Mouse (Mus musculus): ENCODE results near the gene Numa1.
"Not testable (repeated sequence)": the region's sequence is repeated elsewhere in the genome, so short reads cannot be mapped to it uniquely, and the experiment has no call there.

The Numa1 gene

DNA sequence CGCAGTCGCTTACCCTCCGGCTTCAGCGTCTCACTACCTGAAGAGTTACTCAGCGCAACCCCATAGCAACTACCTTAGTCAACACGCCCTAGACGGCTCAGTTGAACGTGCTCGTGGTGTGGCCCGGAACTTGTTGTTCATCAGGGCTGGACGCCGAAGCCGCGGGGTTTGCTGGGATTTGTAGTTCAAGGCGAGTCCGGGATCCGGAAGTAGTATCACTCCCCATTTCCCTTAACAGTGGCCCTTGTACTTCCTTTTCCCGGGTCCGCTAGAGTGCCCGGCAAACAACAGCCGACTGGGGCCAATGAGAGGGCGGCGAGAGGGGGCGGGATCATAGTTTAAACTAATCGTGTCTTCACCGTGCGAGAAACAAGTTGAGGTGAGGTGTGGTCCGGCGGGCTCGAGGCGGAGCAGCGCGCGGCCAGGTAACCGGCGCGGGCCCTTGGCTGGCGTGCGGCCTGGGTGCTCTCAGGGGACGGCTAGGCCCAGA lies at the start of gene Numa1, which contains the start of gene Lrrc51:
Numa1 (plus strand) TSS at position 361 of the 490 bp plus-strand sequence.
Lrrc51 (minus strand) TSS at position 145 of the 490 bp plus-strand sequence.
- peak; percentile 97 for DNase-seq

DNA sequence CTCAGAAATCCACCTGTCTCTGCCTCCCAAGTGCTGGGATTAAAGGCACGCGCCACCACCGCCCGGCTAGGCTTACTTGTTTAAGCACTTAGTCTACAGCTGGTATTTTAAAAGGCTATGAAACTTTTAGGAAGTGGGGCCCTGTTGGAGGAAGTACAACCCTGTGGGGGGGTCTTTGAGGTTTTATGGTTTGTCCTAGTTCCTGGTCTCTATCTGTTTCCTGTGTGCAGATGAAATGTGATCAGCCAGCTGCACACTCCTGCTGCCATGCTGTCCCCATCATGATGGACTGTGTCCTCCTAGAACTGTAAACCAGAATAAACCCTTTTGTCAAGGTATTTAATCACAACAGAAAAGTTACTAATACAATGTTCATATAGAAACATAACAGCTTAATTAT lies 49.8 kb upstream of the Numa1 start:
- DNase-seq = no peak

DNA sequence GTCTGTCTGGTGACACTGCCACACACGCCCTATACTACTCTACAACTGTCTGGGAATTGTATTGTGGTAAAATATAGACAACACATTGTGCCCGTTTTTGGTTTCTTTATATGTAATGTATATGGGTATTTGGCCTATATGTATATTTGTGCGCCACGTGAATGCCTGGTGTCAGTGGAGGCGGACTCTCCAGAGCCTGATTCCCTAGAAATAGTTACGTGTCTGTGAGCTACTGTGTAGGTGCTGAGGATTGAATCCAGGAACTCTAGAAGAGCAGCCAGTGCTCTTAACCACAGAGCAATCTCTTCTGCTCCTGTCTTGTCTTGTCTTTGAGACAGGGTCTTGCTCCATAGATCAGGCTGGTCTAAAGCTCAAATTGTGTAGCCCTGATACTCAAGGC lies 47.6 kb upstream of the Numa1 start:
- DNase-seq = no peak

DNA sequence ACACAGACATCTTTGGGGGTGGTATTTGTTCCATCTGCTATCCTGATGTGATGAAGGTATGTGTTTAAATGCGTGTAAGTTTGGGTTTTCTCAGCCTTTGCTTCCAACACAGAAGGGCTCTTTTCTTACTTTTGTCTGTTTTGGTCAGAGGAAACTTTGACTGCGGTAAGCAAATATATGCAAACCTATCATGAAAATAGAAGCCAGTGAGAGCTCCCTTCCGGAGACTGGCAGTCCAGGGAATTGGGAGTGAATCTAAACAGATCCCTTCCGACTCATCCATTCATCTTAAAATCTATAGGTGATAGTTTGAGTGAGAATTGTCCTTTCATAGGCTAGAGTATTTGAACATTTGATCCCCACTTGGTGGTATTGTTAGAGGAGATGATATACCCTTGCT lies 45.5 kb upstream of the Numa1 start:
- DNase-seq = no peak

DNA sequence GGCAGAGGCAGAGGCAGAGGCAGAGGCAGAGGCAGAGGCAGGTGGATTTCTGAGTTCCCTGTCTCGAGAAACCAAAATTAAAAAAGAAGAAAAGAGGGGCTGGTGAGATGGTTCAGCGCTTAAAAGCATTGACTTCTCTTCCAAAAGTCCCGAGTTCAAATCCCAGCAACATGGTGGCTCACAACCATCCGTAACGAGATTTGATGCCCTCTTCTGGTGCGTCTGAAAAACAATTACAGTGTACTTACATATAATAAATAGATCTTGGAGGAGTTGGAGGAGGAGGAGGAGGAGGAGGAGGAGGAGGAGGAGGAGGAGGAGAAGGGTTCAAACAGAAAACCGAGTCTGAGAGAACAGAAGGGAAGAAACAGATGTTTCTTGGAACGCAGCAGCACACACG lies 38.2 kb upstream of the Numa1 start:
- no peak for DNase-seq

DNA sequence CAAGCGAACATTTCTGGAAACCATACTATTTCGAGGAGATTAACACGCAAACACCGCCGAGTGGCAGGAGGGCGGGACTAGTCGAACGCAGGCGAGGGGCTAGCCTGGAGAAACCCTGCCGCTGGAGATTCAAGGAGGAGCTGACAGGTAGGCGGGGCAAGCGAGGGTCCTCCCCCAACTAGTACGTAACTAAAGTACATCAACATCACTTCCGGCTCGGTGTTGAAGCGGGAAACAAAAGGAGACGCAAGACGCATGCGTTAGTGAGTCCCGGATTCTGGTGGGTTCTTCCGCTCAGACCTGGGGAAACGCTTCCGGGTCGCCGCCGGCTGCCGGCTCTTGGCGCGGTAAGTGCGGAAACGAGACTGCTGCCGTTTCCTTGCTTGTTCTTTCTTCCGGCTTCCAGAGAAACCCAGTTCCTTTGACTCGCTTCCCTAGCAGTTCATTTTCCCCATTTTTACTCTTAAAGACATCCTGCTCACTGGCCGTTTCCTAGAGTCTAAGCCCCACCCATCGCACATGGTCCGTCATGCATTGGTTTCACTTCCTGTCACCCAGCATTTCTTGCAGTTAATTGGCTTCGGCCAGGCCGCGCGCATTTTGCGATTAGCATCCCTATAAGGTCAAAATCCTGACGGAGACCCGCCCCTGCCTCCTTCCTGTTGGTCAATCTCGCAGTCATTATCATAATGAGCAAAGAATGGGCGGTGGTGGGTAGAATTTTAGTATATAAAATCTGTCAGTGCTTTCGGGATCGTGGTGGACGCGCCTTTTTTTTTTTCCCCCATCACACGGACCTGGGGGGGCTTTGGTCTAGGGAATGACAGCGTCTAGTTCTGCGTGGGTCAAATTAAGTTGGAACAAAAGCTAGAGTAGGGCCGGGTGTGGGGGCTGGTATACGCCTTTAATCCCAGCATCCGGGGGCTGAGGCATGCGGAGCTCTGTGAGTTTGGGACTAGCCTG lies 37.5 kb upstream of the Numa1 start:
- DNase-seq = peak; percentile 97

DNA sequence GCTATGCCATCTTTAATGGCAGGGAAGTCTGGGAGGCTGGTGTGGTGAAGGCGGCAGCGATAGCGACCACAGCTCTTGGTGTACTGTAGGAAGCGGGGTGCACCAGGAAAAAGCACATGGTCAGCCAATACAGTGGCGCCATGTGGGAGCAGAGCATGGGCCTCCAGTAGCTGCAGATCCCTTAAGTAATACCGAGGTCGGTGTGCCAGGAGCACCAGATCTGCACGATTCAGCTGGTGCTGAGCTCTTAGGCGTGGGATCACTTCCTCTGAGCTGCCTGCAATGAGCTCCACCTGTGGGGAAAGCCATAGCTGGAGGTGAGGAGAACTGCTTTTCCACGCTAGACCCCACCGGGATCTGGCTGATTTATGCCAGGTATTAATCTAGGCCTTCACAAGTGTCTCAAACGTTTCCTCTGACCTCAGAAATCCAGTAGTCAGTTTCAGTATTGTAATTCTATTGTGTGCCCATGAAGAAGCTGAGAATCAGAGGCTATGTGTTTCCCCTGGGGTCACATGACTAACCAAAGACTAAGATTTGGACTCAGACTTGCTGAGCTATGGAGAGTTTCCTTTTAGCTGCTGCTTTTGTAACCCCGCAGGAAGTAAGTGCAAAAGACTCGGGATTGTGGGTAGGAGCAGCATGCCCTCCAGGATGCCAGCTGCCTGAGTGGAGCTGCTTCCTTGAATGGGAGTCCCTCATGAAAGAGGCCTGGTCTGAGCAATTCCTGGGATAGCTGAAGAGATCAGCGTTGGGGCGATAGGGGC lies 33.4 kb upstream of the Numa1 start:
- DNase-seq = no peak

DNA sequence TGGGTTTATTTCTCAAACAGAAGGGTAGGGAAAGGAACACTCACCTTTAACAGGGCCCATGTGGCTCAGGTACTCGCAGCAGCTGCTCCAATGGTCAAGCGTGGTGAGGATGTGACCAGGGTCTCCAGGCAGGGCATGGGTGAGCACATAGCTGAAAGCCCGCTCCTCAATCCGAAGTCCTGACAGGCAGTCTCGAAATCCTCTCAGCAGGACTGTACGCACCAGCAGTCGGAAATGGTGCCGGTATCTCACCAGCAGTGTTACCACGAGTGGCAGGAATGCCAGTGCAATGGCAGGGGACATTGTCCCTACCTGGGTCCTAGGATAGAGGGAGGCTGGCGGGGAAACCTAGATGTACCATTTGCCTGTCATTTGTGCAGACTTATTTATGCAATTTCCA lies 31.9 kb upstream of the Numa1 start:
- DNase-seq = no peak

DNA sequence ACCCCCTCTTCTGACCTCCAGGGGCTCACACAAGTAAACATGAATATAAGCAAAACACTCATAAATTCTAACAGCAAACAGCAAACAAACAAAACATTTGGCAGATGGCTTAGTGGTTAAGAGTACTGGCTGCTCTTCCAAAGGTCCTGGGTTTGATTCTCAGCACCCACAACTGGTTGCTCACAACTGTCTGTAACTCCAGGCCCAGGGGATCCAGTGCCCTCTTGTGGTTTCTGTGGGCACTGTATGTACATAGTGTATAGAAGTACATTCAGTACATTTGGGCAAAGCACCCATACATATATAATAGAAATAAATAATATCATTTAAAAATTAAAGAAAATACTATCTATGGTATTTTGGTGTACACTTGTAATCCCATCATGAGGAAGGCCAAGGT lies 31.1 kb upstream of the Numa1 start:
- DNase-seq = no peak

DNA sequence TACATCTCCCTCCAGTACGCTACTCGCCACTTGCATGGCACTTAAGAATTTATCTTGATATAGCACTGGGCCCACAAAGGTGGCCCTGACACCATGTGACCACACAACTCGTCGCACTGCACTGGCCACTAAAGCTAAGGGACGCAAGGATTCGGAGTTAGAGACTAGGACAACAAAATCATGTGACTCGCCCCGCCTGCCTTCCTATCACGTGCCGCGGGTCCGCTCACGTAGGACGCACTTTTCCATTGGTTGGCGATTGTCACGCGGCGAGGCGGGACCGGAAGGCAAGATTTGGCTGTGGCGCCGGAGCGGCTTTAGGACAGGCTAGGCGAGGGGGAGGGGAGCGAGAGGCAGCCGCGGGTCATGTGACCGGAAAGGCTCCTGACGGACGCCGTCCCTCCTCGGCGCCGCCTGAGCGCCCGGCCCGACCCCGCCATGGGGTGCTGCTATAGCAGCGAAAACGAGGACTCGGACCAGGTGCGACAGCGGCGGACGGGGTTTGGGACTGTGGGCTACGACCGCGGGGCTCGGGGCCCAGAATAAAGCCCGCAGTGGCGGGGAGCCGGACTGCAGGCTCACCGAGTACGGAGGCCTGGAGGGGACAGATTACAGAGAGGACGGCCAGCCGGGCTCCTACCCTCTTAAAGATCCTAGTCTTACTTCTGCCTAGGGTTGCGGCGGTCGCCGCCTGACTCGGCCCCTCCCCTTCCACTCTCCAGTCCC lies 28.2 kb upstream of the Numa1 start, which contains the start of gene Lamtor1:
Lamtor1 (plus strand) TSS at position 344 of the 726 bp plus-strand sequence.
- peak; percentile 97 for DNase-seq

DNA sequence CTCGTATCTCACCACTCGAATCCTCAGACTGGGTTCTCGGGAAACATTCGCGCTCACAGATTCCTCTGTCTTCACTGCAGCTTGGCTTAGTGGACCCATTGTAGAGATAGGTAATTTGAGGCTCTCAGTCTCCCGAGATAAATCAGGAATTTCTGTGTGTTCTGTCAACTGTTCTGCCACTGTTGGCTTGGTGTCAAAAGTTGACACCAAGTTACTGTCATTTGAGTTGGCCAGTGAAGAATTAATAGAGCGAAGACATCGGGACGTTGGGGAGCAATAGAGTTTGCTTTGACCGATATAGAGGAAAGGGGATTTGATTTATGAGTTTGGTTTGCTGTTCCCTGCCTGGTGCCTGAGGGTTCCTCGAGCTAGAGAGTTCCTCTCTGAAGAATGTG lies 27.6 kb upstream of the Numa1 start, which contains the start of gene Tomt:
Tomt (minus strand) TSS at position 73 of the 395 bp plus-strand sequence.
- no peak for DNase-seq

DNA sequence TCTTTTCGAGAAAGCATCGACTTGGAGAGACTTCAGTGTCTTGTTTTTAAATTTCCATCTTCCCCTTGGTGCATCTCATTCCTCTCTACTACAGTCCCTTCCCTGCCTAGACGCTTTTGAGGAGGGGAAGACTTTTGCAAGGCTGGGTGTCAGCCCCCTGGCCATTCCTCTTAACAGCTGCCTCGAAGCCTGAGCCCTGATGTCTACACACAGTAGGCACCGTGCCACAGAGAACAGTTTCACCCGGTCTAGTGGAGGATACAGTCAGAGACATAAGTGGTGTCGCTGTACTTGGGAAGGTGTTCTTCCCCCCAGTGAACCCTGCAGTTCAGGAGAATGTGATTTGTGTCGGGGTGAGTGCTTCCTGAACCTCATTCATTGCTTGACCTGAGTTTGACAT lies 27.2 kb upstream of the Numa1 start:
- DNase-seq = no peak

DNA sequence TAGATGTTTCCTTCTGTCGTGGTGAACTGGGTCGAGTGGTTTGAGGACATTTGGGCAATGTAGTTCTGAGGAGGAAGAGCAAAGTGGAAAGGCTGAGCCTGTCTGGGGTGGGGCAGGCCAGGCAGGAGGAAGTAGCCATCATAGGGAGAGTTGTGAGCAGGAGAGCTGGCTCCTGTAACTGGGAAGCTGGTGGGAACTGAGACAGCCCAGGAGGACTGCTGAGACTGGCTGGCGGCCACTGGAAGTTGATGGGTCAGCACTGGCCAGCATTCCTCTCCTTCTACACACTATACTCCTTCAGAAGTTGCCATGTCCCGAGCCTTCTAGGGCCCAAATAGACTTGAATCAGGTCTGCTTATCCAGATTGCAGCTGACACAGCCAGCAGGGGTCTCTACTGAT lies 25.5 kb upstream of the Numa1 start:
- no peak for DNase-seq

DNA sequence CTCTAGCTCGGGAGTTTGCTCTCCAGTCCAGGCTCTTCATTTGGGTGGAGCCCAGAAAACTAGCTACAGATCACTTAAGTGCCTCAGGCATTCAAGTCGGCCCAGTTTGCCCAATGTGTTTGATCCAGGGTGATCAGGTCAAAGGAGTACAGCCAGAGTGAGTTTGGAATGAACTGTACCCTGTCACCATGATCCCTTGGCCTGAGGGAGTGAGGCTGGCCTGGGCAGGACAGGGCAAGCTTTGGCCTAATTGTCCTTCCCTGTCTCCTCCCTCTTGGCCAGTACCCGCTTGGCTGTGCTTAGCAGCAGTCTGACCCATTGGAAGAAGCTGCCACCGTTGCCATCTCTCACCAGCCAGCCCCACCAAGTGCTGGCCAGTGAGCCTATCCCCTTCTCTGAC lies 23.8 kb upstream of the Numa1 start:
- no peak for DNase-seq

DNA sequence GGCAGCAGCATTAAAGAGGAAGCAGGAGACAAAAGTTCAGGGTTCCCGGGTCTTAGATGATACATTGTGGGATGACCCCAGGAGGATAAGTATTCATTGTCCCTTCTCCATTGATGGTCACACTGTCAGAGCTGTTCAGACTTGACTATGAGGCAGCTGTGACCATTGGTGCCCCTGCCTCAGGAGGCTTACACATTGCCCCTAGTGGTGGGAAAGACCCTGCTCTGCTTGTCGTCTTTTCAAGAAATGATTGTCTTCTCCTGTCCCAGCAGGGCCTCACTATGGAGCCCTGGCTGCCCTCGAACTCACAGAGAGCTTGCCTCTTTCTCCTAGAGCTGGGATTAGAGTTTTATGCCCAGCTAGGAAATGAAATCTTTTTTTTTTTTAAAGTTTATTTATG lies 21.9 kb upstream of the Numa1 start:
- DNase-seq = no peak

DNA sequence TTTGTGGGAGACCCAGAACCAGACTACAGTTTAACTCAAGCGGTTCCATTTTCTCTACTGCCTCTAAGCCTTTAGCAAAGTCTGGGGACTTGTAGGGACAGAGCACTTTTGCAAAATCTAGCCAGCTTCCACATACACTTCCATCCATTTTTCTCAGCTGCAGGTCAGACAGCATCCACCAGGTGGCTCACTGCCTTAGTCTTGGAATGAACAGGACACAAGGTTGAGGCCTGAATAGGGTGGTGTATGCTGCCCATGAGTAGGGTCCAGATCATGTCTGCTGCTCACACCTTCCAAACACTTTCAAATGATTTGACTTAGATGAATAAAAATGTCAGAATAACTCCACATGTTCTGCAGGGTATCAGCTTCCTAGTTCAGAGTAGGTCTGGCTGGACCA lies 15.8 kb upstream of the Numa1 start:
- DNase-seq = peak; percentile 60

DNA sequence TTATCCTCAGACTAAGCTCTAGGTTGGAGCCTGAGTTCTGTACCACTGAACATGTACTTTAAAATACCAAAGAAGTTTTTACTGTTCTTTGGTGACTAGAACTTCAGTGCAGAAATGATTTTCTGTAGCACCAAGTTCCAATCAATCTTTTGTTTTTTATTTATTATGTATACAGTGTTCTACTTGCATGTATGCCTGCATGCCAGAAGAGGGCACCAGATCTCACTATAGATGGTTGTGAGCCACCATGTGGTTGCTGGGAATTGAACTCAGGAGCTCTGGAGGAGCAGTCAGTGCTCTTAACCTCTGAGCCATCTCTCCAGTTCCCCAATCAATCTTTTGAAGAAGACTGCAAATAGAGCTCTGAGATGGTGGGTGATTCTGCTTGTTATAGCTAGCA lies 8.0 kb upstream of the Numa1 start:
- DNase-seq = not testable (repeated sequence)

DNA sequence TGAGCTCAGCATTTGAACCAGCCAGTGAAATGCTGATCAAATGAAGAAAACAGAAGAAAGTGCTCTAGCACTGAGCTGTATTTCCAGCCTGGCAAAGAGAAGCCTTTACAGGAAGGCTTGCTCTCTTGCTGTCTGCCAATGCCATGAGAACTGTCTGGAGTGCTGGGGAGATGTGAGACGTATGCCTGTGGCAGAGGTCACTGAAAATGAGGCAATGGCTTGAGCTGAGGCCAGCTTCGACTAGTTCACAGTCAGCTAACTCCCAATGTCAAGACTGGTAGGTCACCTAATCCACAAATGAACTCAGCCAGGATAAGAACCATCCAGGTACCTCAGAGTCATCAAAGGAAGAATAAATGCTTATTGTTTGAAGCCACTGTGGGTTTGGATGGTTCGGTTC lies 5.8 kb upstream of the Numa1 start:
- no peak for DNase-seq

DNA sequence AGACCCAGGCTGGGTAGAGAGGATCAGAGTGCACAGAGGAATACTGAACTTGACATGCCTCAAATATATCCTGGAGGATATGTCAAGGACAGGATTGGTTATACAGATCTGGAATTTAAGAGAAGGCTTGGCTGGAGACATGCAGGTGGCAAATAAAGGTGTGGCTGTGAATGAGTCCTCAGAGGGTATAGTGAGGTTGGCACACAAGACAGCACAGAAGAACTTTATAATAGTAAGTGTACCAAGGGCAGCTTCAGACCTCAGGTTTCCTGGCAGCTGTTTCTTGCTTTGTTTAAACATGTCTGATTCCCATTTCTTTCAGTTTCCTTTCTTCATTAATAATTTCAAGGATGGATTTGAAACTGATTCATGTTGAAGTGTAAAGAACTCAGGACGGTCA lies 1.4 kb upstream of the Numa1 start:
- DNase-seq = no peak

DNA sequence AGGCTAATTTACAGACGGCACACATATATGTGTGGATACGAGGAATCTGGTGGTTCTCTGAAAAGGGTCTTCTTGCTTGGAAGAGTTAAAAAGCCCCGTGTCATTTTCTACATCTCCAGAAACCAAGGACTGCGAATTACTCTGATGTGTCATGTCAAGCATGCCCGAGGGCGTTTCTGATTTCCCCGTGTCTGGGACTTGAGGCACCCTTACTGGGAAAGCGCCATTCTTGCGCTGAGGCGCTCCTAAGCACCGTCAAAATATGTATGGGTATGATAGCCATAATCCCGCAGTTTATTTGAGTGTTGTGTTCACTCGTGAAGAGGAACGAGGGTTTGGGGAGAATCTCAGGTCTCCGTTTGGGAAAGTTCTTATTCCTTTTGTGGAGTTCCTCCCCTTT lies 611 bp upstream of the Numa1 start:
- peak; percentile 37 for DNase-seq

DNA sequence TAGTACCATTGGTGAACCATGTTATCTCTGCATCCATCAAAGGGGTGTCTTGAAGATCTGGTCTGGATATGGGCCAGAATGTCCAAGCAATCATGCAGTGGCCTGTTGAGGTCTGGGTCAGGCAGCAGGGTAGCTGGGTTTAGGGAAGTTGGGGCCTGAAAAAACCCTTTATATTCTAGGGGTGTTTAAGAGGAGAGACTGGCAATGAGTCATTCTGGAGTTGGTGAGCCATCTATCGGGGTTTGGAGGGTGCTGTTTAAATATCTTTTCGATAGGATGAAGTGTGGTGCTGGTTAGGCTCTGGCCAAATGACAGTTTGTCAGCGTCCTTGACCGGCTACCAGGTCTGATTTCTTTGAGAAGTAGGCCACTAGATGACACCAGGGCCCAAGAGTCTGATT lies 2.0 kb downstream of the Numa1 start:
- DNase-seq = no peak

DNA sequence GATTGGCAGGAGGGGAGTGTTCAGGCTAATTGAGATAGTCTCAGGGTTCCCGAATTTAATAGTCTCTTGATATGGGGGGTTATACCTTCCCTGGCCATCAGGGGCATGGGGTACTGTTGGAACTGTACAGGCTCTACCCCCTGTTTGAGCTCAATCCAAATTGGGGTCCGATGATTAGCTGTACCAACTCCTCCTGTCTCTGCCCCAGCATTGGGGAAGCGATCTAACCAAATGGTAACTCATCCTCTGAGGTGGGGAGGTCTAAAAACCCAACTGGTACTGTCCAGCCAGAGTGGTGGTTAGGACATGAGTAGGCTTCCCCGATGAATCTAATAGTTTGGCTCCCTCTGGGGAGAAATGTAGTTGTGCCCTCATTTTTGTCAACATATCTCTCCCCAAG lies 3.1 kb downstream of the Numa1 start:
- DNase-seq = no peak

DNA sequence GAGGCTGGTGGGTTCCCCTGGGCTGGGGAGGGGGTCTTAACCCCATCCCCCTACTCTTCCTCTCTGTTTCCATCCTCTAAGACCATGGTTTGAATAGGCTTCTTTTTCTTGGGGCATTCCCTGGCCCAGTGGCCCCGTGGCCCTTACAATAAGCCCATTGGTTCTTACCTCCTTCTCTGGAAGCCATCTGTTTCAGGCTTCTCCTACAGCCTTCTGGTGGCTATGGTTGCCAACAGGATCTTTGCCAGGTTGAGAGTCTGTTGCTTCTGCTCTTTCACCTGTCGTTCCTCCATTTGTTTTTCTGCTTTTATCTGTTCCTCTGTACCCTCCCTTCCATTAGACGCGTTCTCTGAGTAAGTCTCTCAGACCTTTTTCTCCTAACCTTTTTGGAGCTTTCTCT lies 3.7 kb downstream of the Numa1 start:
- DNase-seq = no peak
